Mouse (Mus musculus): ENCODE measurements at regions not wholly inside any gene's neighbourhood (a gene's known extent, or its start where the extent isn't known, plus 50 kb on each side); places are given as distances from the start of the nearest gene placed in this dataset.

DNA sequence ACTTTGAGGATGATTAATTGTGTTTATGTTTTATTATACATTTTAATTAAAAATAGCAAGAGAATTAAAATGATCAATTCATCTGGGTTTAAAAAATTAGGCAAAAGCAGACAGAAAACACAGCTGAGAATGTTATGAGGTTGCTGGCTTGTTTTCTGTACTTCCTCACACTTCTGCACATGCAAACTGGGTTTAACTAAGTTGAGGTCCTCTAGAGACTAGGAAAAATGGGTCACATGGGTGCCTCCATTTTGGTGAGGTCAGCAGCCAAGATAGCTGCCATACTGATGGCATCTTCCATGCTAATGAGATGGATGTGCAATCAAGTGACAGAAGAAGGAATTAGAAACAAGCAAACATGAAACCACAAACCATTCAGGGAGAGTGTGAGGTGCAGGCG, 64.7 kb upstream of the Gm5150 start:
- TF ChIP-seq CTCF (IDR thresholded peaks at IDR 0.05; ENCODE audit: low read depth, low read length) (no peak), TAL1 (conservative IDR thresholded peaks at IDR 0.05; ENCODE audit: low read depth, low read length) (no peak), GATA1 (IDR thresholded peaks at IDR 0.05; ENCODE audit: borderline replicate concordance, low read length) (no peak), GATA2 (IDR thresholded peaks at IDR 0.05; ENCODE audit: borderline replicate concordance, low read depth, low read length) (no peak), POLR2AphosphoS5 (IDR thresholded peaks at IDR 0.05; ENCODE audit: insufficient replicate concordance, low read depth, low read length) (no peak)
